Mouse (Mus musculus) layer of hippocampus, adult 11-12 months (tissue): ENCODE results near the gene Pemt.

Source experiments
- DNase-seq: peaks from one replicate; pipeline ENCODE4 v3.0.0; 2022; ENCODE audit warnings: low spot score

The Pemt gene

DNA sequence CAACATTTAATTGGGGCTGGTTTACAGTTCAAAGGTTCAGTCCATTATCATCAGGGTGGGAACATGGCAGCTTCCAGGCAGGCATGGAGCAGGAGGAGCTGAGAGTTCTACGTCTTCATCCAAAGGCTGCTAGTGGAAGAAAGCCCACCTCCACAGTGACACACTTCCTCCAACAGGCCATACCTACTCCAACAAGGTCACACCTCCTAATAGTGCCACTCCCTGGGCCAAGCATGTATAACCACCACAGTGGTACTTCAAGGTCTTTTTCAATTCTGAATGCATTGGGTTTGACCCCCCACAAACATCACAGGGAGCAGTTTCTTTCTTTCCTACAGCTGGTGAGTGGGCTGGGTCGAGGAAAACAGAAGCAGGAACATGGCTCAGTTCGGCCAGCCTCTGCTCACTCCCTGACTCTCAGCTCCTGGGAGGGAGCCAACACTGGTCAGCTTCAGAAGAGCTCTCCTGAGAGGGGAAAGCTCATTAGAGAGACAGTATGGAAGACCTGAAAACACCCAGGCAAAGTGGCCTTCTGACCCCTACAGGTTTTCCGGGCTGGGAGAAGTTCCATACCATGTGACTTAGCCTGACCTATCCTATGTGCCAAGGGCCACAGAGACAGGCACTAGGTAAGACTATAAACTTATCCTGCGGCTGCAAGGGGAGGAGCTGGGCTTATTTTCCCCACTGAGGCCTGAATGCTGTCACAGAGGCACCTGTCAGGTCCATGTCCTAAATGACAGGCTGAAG, 44.9 kb downstream of the Pemt start:
- no peak for DNase-seq

DNA sequence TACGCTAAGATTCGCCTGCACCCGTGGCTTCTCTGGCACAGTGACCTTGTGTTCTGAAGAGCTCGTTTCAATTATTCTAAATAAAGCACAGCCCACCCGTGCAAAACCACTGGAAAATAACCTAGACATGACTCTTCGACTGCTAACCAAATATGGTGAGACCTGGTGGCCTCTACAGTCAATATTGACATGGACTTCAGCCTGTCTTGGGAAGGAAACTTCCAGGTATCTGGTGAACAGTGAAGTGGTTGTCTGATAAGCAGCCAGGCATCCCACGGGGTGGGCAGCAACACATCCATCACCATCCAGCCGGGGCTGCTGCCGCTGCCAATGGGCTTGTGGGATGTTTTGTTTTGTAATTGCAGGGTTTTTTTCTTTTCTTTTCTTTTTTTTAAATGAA, 52.0 kb downstream of the Pemt start:
- DNase-seq = no peak

DNA sequence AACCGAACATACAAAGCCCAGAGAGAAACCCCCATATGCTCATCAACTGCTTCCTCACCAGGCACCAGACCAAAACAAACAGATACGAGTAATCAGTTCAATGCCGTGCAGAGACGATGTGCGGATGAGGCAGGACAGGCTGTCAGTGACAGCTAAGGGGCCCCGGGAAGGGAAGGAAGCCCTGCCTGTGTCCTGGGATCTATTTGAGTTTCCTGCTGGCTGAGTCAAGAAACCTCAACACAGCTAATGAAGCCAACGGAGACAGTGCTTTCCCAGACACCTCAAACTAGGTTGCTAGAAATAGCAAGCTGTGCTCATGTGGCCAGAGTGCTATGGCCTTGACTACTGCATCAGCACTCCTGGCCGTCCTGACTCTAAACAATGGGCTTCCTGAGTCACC, 54.9 kb downstream of the Pemt start:
- no peak for DNase-seq

DNA sequence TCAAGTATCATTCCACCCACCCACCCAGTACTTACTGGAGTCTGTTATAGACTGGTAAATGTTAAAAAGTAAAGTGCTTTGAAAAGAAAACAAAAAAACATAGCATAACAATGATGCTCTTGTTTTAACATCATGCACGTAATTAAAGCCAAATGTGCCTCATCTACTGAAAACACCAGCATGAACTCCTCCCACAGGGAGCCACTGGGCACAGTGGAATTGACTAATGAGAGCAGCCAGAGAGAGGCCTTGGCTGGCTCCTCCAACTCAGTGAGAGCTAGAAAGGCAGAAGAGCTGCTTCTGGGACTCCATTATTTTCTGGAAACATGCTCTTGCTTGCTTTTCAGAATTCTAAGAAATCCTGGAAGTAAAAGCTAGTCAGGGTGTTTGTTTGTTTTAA, 56.9 kb downstream of the Pemt start:
- no peak for DNase-seq

DNA sequence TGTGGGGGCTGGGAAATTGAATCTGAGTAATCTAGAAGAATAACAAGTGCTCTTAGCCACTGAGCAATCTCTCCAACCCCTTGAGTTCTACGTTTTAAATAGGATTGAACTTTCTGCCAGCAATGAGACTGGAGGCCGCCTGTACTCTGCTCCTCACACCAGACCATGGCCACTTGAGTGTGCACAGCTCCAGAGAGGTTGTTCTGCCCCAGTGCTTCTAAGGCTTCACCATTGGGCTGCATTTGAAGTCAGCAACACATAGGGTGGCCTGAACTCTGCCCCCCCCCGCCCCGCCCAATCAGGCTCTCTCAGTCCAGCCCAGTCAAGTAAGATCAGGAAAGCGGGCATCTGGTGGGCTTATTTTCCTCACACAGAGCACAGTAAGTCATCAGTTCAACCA, 68.5 kb downstream of the Pemt start:
- no peak for DNase-seq

DNA sequence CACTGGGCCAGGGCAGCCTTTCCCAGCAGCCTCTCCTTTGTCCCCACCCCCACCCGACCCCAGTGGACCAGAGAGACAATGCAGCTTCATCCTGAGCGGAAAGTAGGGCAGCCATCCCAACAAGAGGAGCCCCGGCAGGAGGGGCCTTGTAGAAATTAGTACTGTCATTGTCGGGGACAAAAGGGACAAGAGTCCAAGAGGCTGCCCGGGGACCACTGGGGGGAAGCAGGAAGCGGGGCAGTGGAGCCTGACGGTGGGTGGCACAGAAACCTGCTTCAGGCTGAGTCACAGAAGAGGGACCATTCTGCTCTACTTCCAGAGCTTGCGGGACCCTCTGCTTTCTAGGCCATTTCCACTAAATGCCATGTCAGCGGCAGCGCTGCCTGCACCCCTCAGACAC, 71.0 kb downstream of the Pemt start:
- DNase-seq = no peak

DNA sequence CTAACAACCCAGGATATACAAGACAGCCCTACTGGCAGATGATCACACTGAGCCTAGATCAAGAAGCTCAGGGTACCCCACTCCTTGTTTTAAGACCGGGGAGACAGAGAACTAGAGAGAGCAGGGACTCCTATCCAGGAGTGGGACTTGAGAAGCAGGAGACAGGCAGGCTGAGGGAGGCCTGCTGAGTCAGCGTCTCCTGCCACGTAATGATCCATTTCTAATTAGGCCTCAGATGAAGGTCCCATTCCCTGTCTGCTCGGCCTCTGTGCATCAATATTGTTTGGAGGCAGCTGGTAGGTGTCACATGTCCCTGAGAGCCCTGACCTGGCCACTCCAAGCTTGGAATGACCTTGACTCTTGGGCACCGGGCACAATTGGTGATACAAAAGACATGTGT, 72.9 kb downstream of the Pemt start:
- no peak for DNase-seq

DNA sequence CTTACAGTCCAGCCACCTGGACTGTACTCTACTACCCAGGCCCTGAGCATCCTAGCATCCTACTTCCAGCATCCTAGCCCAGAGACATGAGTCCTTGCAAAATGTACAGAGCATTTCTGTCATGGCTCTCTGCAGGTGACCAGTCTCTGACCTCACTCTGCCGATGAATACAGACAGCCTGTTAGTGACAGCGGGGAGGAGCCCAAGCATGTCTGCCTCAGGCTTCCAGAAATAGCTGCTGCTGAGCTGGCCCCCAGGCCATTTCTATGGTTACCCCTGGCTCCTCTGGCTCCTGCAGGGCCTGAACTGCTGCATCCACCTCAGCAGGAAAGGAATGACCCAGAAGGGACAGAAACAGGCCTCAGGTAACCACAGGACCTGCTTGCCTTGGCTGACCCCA, 74.6 kb downstream of the Pemt start:
- no peak for DNase-seq

DNA sequence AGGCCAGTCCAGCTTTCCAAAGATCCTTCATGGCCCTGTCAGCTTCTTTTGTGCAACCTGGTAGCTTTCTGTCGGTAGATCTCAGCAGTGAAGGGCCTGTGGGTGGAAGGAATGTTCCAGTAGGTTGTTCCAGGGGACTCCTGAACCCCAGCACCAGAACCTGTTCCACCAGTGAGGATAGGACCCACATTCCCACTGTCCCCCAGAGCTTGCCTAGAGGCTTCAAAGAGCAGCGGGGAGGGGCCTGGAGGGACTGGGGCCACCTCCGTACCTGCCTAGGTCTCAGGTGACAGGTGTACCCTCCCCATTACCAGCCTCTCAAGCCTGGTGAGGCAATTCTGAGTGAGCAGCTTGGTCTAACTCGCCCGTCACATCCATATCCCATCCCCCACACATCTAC, 75.5 kb downstream of the Pemt start:
- no peak for DNase-seq

DNA sequence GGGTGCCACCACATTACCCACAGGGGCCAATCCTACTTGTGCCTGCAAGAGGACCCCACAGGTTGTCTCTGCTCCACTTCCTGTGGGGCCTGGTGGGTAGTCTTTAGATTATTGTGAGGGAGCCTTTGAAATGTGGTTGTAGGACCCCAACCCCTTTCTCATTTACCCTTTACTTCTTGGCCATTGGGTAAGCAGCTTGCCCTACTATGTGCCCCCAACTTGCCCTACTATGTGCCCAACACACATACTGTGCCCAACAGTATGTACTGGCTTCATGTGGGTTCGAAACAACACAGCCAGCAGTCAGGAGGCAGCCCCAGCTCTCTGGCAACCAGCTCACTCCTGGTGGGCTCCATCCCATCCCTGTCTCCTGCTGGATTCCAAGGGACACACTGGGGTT, 78.5 kb downstream of the Pemt start:
- DNase-seq = no peak

DNA sequence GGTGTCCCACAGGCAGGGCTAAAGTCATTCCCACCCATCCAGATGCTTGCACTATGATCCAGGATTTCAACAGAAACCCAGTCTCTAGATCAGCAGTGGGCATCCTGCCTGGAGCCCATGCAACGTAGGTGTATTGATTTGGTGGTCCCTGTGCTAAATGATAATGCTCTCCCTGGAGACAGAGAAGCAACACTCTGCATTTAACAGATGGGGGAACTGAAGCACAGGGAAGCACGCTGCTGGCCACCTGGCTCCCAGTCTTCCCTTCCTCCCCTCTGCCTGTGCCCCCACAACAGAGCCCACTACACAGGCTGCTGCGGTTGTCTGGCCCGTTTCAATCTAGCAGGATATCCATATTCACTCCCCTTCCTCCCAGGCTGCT, 80.2 kb downstream of the Pemt start:
- peak; percentile 61 for DNase-seq

DNA sequence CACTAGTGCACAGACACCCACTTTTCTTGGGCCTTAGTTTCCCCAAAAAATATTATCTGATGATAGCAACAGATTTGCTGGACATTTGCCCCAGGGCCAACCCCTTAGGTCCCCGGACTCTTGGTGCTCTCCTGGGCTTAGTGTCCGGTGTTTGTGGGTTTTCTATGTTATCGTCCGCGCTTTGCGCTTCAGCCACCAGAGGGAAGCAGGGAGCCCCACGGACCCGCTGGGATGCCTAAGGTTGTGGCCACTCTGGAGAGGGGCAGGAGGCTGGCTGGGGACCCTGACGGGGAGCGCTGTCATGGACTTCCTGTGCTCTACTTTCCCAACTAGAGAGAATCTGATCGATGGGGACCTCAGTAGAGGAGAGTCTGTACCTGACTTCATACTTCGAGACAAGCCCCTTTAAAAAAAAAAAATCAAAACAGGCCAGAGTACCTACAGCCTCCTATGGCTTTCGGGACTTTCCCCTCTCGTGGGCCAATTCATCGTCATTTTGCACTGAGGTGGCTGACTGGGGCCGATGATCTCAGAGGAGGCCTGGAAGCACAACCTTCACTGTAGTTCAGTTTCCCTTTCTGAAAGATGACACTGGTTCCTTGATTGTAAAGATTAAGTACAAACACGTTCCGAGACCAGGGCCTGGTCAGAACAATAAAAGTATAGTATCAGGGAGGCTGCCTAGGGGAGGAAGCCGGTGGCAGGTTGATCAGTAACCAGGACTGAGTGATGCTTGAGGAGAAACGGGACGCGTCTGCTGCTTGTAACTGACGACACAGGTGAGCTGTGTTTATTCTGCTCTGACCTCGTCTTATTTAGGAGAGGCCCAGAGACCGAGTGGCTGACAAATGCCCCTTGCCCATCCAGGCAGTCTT, 80.8 kb downstream of the Pemt start:
- DNase-seq = peak; percentile 82

DNA sequence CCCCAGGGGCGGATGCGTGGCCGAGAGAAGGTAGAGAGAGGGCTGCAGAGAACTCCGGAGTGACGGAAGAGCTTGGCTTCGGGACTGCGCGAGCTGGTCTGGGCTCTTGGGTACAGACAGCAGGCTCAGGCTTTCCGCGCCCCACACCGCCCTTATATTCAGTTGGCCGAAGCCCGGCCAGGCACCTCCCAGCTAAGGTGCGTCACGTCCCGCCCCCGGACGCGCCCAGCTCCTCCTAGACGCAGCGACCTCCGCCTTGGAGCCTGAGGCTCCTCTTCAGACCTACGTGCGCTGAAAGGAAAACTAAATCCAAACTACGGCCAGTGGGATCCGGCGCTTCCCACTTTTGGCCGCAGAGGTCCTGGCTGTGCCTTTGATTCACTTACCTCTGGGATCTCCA, 81.5 kb downstream of the Pemt start, which contains the start of gene Rasd1:
Gene Rasd1, minus strand, starts transcription at position 127 of the 400 bp plus-strand sequence.
- DNase-seq = no peak

DNA sequence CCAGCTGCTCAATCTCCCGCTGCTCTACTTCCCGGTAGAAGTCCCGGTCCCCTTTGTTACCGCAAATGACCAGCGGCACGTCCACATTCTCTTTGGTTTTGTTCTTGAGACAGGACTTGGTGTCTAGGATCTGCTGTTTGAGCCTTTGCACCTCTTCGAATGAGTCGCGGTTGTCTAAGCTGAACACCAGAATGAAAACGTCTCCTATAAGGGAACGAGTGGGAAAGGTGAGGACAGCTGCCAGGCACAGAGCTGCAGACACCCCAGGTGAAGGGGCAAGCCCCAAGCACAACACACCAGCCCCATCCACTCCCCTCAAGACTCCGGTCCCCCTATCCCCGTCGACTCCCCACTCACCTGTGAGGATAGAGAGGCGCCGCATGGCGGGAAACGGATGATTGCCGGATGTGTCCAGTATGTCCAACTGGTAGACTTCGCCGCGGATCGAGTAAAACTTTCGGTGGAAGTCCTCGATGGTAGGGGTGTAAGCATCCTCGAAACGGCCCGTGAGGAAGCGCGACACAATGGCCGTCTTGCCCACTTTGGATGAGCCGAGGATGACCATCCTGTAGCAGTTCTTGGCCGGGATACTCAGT, 82.0 kb downstream of the Pemt start:
- no peak for DNase-seq

DNA sequence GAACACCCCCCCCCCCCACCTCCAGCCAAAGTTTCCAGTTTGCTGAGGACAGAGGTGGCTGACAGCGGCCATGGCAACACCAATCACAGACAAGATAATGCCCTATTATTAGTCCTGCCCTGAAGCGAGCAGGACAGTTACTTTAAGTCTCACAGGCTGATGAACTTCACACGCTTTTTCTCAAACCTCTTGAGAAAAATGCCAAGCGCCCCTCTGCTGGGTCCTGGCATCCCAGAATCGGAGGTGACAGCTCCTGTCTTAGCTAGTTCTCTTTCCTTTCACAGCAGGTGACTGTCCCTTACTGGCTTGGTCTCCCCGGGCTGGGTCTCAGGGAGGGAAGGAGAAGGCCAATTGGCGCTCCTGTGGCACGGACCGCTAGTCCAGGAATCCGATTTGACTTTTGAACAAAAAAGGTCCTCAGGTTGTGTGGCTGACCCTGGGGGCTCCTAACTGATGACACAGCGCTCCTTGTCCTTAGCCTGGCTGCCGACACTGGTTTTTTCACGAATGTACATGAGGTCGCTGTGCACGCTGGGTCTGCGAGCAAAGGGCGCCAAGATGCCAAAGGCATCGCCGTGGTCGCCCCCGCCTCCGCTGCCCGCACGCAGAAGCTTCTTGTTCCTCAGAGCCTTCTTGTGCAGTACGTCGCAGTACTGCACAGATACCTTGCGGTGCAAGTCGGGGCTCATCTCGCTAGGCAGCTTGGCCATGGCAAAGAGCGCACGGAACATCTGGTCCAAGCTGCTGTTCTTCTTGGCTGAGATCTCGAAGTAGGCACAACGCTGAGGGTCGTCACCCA, 82.7 kb downstream of the Pemt start:
- DNase-seq = no peak

DNA sequence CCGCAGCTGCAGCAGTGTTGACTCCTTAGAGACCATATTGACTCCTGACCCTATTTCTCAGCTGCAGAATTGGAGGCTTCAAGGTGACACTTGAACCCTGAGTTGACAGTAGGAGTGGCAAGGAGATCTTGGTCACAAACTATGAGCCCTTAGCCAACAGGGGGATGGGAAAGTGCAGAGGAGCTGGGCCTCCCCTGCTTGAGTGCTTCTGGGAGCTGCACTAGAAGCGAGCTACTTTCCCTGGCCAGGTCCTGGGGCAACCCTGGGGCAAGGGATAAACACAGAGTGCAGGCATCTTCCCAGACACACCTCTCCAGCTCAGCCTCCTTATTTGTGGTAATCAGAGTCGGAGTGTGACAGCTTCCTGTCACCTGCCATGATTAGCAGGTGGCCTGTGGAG, 83.7 kb downstream of the Pemt start:
- DNase-seq = no peak

DNA sequence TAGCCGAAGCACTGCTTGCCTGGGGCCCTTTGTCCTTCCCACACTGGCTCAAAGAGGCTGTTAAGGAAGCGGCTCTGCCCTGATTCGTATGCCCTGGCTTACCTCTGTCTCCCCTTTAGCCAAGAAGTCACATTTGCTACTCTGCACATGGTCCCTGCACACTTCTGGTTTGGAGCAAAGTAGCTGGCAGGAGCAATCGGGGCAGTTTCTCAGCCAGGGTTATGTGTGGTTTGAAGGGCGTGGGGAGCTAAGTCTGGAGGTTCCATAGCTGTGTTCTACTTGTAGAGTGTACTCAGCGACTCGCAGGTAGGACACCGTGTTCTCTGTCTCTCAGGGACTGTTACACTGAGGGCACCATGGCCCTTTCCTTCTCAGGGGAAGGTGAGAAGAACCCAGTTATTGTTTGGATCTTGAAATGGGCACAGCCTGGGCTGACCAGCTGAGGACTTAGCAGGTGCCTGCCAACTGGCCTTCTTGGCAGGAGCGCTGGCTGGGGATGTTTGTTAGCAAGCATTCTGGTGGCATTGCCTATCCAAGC, 84.9 kb downstream of the Pemt start:
- no peak for DNase-seq

DNA sequence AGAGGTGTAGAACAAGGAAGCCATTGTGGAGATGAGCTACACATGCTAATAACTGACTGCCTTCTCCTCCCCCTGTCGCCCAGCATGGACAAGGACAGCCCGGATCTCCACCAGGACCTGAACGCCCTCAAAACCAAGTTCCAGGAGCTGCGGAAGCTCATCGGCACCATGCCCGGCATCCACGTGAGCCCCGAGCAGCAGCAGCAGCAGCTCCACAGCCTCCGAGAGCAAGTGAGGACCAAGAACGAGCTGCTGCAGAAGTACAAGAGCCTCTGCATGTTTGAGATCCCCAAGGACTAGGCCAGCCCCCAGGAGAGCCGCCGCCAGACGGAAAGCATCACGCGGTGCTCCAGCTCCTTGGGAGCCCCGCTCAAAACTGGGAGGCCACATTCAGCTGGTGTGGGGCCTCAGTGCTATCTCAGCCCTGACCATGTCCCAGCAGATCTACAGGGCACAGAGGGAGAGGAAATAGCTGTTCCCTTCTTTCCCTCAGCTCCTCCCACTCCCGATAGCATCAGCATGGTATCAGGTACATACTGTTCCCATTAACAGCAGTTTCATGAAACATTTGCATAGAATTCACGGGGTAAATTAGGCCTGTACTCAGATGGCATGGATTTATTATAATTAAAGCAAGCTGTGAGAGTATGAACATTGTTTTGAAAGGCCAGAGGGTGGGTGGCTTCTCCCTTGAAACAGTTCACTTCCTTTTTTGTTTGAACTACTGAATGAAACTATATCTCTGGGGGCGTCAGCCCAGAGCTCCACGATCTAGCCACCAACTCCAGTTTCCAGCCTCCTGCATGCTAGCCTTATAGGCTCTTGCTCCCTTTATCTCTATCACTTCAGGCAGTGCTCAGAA, 85.6 kb downstream of the Pemt start:
- no peak for DNase-seq

DNA sequence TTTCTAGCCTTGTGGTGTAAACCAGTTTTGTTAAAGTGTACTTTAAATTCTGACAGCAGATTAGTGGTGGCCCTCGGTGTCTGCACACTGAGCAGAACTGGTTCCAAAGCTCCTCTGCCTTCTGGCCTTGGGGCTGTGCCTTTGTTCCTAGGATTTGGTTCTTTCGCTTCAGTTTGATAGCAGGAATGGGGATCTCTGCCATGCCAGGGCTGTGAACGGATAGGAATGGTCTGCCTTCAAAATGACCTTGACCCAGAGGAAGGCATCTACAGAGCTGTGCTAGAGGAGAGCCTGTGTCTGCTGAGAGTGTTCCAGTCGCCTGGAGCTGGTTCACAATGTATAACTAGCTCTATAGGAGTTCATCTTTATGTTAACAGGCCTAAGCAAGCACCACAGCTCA, 86.8 kb downstream of the Pemt start:
- DNase-seq = no peak

DNA sequence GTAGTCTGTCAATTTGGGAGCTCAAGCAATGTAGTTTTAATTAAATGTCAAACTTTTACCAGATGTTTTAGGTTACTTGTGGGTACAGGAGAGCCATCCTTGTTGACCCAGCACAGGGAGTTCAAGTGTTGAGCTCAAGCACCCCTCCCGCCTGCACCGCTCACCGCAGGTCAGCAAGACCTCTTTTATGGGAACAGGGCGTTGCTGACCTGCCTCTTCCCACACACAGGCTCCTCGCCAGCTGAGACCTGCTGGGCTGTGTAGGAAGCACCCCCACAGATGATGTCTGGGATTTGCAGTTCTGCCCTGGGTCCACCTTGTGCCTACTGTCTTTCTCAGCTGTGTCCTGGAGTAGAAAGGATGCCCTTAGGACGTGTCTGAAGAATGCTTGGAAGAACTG, 89.5 kb downstream of the Pemt start:
- no peak for DNase-seq

DNA sequence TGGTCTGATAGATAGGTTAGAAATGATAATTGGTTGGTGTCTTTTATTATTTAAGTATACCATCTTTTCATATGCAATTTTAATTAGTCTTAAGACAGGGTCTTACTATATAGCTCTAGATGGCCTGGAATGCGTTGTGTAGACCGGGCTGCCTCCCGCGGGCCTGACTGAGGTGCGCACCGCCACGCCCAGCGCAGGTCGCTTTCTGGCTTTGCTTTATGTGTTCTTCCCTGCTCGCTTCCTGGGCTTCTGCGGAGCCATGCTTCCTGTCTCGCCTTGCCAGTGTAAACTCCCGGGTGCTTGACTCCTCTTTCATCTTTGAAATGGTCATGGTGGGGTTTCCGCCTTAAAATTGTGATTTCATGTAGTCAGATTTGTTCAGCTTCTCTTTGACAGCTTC, 93.4 kb downstream of the Pemt start:
- no peak for DNase-seq
